Mouse (Mus musculus) cerebellum, adult (tissue): Measurements from ENCODE around the gene Uqcrfs1.

Experiments
- ATAC-seq: cut with Nextera tagmentation; 2 replicates; pipeline ENCODE4 v1.9.2; 2017; ENCODE audit warnings: mild to moderate bottlenecking, moderate library complexity, mixed read lengths; ENCODE audit not compliant: insufficient number of reproducible peaks, low FRiP score, low TSS enrichment

Gene Uqcrfs1

DNA sequence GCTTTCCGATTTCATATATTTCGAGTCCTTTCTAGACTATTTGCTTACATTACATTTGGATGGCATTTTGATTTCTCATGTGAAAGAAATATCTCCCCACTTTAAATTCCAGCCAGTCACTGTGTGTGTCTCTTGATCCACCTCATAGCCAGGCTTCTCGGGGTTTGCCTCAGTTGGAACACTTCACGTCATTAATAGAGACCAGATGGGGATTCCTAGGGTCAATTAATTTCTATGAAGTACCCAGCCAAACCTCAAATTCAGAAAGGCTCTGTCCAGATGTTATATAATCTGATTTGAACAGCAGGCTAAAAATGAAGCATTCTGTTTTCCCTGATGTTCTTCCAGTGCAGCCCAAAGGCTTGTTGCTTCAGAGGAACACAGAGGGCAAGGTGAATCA lies 37.5 kb downstream of the Uqcrfs1 start:
- no peak for ATAC-seq

- ATAC-seq = 0 out of 2 replicates have a peak, but pooled peaks have one; percentile 45
Measured at GRCm38 (mm10) chr13:30501860-30502395, 43.2 kb downstream of the Uqcrfs1 start.
